Mouse (Mus musculus) thymus, postnatal 36 days (tissue): ENCODE measurements around the gene Selenoi.

Source experiments
- DNase-seq, 2 experiments: peaks; one replicate each; pipeline ENCODE4 v3.0.0; 2022; ENCODE audit warnings: mixed read lengths in 2 of 2

The Selenoi gene

GRCm38 (mm10) chr5:30238533-30238932, 6.2 kb downstream of the Selenoi start:
- DNase-seq: no peak

DNA sequence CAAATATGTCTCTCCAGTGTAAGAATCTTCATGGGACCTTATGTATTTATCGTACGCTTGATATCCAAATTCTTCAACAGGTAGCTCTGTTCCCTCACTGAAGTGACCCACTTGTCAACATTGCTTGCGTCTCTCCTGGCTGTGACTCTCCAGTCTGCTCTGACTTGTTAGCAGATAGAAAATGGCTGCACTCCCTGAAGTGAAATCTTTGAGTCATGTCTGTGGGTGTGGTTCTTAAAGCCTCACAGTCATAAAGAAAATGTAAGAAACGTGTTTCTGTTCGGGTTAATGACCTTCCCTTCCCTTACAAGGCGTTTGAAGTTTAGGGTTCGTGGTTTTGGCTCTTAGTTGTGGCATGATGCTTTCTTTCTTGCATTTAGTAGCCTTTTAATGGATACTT, 8.2 kb downstream of the Selenoi start:
- DNase-seq: no peak

DNA sequence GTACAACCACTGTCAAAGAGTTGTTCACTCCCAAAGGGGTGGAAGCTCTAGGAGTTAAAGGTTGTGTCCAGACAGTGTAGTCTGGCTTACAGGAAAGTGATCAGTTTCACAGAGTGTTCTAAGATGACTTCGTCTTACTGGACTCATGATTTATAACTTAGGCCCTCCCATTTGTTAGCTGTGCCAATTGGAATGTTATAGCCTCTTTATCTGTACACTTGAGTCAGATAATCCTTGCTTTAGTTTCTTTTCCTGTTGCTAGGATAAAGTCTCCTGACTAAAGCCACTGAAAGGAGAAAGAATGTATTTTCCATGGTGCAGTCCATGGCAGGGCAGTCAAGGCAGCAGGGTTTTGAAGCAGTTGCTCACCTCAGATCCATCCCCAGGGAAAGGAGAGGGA, 10.0 kb downstream of the Selenoi start:
- no peak for DNase-seq

- peak; percentile 21 to 26 for DNase-seq
Observed at GRCm38 (mm10) chr5:30243741-30244140, 11.4 kb downstream of the Selenoi start.

DNA sequence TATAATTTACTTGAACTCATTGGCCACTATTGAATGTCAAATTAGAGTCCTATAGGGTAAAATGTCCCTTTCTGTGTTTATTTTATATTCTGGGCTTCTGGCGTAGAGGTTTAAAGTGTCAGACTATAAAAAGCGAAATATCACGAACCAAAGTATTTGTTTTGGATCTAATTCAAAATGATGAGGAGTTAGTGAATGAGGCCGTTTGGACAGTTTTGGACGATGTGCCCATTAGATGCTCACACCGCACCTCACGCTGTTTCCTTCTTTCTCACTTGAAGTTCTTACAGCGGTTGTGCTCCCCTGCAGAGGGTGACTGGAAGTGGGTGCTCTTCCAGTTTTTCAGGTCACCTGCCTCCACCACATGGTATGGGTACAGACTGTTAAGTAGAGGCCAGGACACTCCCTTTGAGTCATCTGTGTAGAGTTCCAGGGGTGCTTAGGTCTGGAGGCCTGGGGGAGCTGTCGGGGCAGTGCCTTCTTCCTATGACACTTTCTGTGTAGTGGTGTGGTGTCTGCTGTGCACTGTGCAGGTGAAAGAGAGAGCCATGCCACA, 13.6 kb downstream of the Selenoi start:
- no peak for DNase-seq

GRCm38 (mm10) chr5:30247666-30248065, 15.3 kb downstream of the Selenoi start:
- peak; percentile 40 for DNase-seq

DNA sequence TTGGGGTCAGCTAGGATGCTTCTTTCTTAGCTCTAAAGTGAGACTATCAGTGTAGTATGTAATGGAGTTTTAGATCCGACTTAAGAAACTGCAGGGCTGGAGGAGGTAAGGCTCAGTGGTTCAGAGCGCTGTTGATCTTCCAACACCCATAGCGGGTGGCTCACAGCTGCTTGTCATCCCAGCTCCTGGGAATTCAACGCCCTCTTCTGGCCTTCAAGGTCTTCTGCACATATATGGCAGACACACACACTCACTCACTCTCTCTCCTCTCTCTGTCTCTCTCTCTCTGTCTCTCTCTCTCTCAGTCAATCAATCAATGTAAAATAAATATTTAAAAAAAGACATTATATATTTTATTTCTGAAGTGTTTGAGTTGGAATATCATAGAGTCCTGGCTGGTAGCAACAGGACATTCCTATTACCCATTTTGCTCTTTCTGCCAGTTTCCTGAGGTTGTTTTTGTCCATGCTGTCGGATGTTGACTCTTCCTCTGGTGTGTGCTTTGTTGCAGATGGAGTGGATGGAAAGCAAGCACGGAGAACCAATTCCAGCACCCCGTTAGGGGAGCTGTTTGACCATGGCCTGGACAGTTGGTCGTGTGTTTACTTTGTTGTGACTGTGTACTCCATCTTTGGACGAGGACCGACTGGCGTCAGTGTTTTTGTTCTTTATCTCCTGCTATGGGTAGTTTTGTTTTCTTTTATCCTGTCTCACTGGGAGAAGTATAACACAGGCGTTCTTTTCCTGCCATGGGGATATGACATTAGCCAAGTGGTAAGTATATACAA, 23.4 kb downstream of the Selenoi start:
- DNase-seq: no peak

DNA sequence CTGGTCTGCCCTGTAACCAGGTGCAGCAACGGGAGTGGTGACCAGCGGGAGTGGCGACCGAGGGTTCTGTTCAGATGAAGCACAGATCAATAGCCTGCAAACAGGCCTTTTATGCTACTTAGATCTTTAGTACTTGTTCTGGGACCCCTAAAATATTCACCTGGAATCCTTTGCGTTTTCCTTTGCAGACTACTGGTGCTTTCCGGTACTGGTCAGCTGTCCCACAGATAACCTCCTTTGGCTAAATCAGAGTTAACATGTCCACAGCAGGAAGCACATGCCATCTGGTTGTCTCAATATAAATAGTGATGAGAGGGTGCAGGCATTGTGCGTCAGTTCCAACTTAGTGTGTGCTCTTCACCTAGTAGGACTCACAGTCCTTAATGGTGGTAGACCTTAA, 26.4 kb downstream of the Selenoi start:
- DNase-seq: no peak

- no peak for DNase-seq
Observed at GRCm38 (mm10) chr5:30270571-30271190, 38.3 kb downstream of the Selenoi start.

DNA sequence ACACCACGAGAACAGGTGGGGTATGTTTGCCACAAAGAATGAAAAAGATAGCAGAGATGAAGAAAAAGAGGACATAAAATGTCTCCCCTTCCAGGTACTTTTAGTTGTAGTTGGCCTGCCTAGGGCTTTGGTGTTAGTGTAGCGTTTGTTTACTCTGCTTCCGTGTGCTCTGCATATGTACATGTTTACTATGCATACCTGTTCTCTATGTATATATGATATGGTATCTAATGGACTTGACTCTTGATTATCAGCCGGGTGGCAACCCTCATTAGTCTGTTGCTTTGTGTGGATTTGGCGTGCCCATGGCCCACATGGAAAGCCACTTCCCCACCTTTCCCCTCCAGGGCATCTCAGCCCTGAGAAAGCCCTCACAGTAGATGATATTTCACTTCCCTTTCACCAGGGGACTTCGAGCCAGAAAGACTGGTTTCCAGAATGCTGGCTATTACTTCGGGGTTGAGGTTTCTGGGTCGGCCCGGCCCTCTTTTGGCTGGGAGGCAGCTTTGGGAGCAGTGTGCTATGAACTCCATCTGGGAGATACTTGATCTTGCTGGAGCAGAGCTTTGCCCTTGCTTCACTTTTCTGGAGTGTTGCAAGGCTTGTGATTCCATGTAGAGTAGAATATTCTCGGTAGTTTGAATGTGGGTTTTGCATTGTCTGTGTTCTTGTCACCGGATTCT, 39.4 kb downstream of the Selenoi start:
- no peak for DNase-seq

- peak in 1 of 2 experiments; percentile 44 for DNase-seq
Observed at GRCm38 (mm10) chr5:30276361-30276760, 44.0 kb downstream of the Selenoi start.

- DNase-seq: no peak
Observed at GRCm38 (mm10) chr5:30278952-30279351, 46.6 kb downstream of the Selenoi start.

GRCm38 (mm10) chr5:30279446-30279845, 47.1 kb downstream of the Selenoi start:
- no peak for DNase-seq

DNA sequence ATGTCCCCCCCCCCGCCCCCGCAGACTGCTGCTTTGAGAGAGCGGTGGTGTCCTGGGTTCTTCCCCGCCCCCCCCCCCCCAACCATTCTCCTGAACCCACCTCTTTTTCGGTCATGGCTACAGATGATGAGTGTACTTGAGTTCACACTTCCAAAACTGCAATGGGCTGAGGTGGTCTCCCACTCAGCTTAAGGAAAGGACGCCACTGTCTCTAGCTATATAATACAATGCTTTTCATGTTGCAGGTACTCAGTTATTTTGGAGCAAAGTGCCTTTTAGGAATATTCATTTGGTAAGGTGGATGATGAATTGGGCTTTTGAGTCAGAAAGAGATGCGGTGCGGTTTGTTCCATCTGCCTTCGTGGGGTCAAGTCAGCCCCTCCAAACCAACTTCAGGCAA, 48.5 kb downstream of the Selenoi start:
- no peak for DNase-seq

- DNase-seq: peak in 1 of 2 experiments; percentile 27
Observed at GRCm38 (mm10) chr5:30281291-30281732, 48.9 kb downstream of the Selenoi start, which contains the start of gene Drc1. TSS of gene Drc1 (plus strand) at chr5:30281388.

DNA sequence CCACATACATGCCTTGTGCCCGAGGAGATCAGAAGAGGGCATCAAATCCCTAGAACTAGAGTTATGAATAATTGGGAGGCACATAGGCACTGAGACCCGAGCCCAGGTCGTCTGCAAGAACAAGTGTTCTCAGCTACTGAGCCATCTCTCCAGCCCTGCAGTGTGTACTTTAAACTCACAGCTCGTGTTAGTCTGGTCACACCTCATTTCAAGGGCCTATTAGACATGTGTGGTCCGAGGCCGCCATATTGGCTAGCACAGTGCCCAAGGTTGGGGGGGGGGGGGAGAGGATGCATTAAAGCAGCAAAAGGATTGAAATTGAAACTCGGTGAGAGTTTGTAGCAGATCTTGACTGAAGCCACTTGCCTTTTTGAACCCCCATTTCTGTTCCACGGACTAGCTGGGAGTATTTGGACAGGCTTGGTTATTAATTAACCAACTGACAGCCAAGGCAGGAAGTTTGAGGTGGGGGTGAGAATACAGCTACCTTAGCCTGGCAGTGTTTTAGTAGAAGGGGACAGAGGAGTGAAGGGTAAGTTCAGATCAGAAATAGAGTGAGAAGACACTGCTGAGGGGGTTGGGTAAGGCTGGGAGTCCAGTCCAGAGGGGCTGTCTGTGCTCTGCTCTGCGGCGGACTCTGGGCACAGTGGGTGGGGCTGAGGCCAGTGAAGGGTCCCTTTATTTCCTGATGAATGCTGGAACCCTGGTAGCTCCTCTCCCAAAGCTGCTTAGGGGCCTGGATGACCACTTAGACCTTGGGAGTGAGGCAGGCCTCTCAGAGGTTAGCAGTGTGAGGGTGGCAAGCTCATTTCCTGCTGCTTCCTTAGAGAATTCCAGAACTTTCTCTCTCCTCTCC, 53.8 kb downstream of the Selenoi start:
- DNase-seq: no peak

DNA sequence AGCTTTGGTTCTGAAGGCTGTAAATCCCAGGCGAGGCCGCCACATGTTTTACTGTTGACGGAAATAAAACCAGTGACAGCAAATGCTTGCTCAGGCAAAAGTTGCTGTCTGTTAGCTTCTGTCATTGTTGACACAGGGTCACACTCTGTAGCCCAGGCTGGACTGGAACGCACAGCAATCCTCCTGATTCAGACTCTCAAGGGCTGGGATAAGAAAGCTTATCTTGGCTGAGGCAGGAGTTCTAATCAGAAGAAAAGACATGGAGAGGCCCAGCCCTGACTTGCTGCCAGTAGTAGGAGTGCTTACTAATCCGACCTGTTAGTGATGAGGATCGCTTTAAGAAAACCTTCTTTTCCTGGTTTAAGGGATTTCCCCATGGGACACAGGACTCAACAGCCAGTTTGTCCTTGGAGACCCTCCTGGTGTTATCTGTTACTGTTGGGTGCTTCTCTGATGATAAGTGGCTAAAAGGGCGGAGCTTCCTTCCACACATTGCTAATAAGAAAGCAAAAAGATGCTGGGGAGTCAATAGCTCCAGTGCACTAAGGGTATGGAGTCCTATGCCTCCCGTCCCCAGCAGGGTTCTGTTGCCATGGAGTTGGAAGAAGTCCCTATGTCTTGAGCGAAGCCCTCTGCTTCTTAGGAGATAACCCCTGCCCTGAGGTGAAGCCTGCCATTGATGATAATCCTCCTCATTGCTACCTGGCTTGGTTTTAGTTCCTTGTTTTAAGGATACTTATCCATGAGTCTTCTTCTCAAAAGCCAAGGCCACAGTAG, 54.9 kb downstream of the Selenoi start:
- no peak for DNase-seq
